Mouse (Mus musculus): Measurements from ENCODE around the gene Alg14.

- TF ChIP-seq POLR2A (IDR thresholded peaks at IDR 0.05; ENCODE audit: insufficient read depth, low read length), result no peak
- no peak for TF ChIP-seq CTCF (IDR thresholded peaks at IDR 0.05; ENCODE audit: low read depth, low read length)
Measured at GRCm38 (mm10) chr3:121277557-121277956, 14.0 kb upstream of the Alg14 start.
